Mouse (Mus musculus) frontal cortex, postnatal 25 days (tissue): Measurements from ENCODE around the gene Ostm1.

Source experiments
- DNase-seq, 2 experiments: peaks; one replicate each; pipeline ENCODE4 v3.0.0; 2022; ENCODE audit warnings: low spot score in 2 of 2

The Ostm1 gene

GRCm38 (mm10) chr10:42583902-42584435 is 347 bp downstream of the Ostm1 start:
- no peak for DNase-seq

DNA sequence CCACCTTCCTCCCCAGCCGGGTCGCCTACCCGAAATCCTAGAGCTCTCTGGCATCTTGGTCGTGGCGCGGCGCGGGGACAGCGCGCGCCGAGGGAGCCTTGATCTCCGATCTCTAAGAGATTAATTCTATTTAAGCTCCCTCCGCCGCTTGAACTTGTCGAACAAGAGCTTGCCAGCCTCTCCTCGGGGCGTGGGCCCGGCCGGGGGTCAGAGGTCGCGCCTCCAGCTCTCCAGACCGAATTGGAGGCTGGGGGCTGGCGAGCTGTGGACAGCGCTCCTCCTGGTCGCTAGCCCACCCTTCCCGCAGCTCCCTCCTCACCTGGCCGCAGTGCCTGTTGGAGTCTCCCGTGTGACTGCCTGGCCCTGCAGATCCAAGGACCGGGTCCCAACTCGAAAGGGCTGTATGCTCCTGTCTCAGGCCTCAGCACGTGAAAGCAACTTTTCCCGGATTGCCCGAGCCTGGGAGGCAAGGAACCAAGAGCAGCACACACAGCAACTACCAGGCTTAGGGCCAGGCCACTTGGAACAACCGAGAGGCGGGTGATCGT is 888 bp downstream of the Ostm1 start:
- DNase-seq = no peak

DNA sequence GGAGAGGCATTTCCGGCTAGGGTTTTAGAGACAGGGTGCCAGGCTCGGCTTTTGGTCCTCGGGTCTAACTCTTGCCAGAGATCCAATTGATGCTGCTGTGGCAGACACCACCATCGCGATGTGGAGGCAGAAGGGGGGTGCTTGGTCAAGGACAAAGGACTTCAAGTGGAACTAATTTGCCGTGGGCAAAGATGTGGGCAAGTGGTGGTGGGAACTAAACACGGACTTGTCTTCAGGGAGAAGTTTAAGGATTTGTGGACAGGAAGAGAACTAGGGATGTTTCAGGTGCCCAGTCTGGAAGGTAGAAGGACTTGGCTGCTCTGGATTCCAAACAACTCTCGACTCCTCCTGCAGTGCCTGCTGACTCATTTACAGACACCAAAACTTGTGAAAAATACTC is 1.5 kb downstream of the Ostm1 start:
- no peak for DNase-seq

- no peak for DNase-seq
Observed at GRCm38 (mm10) chr10:42585596-42586305, 2.1 kb downstream of the Ostm1 start.

GRCm38 (mm10) chr10:42587961-42588750 is 4.5 kb downstream of the Ostm1 start:
- DNase-seq = no peak

GRCm38 (mm10) chr10:42589505-42589904 is 5.9 kb downstream of the Ostm1 start:
- DNase-seq = no peak

DNA sequence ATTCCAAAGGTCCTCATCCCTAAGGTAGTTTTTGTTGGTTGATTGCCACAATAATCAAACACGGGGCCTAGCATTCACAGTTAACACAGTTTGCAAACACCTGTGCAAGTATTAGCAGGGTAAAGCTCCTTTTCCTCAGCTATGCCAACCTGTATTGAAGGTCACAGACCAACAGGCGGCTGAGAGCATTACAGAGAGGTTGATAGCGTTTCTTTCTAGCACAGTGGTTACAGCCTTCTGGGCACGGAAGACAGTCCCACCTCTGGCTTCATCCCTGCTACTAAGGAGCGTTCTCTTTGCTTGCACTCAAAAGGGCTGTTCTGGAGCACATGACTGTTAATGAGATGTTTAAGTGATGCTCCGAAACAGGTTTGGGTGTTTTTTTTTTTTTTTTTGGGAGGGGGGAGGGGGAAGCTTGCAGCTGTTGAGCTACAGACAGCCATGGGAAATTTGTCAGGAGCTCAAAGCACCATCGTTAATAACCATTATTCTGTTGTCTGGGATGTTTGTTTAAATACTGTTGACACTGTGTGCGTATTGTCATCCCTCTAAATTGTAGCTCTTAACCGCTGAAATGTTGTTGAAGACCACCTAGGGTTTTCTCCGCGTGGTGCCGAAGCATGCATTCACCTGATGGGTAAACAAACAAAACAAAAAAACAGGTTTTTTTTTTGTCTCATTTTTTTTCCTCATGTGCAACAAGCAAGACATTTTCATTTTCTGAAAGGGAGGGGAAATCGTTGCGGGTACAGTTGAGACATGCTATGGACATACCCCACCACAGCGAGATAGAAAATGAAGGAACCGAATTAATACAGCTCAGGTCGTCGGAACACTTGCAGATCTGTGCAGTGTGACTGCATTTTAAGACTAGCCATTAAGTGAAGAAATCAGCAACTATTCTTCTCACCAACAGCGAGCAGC is 6.9 kb downstream of the Ostm1 start:
- no peak for DNase-seq

DNA sequence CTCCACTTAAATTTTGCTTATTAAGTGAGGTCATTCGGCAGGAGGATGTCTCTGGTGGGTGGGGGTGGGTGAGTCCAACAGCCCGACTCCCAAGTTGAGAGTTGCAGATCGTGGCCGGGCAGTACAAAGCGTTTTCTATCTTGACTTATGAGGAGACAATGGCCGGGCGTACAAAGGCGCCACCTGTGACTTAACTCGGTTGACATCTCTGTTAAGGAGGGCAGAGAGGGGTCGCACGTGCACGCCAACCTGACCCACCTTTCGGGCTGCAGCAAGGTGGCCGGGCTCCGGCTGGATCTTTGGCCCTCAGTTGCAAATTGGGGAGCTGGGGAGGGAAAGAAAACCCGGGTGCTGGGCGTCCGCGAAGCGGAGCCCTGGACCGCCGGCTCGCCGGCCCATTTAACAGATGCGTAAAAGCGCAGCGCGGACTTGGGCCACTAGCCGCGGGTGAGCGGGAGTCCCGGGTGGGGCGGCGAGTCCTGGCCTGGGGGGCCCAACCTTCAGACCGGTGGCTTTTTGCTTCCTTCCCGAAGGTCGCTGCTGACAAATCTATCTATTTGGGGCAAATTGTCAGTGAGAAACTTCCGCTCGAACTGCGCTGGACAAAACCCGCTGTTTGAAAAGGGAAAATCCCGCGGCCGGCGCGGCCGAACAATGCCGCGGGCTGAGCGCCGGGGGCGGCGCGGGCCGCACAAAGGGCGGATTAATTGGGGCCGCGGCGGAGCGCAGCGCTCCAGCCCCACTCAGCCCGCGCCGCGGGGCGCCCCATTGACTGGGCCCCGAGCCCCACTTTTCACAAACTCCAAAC is 7.8 kb downstream of the Ostm1 start:
- no peak for DNase-seq

- DNase-seq = no peak
Observed at GRCm38 (mm10) chr10:42591993-42592686, 8.5 kb downstream of the Ostm1 start.

DNA sequence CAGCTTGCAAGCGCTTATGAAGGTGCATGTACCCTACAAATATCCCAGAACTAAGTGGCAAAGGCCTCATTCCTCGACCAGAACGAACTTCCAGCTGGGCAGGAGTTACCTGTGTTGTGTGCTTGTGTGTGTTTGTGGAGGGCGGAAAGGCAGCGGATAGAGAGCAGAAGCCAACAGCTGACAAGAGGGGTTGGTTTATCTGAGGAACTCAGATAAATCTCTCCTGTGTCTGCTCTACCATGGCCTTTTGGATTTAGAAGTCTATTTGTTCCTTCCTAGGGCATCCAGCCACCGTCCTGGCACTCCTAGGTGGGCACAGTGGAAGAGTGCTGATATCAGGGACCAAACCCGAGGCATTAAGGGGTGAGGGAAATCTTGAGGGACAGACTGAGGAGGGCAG is 9.6 kb downstream of the Ostm1 start:
- DNase-seq = no peak

- DNase-seq = no peak
Observed at GRCm38 (mm10) chr10:42598615-42599014, 15.0 kb downstream of the Ostm1 start.

GRCm38 (mm10) chr10:42601556-42601955 is 17.9 kb downstream of the Ostm1 start:
- DNase-seq = no peak

DNA sequence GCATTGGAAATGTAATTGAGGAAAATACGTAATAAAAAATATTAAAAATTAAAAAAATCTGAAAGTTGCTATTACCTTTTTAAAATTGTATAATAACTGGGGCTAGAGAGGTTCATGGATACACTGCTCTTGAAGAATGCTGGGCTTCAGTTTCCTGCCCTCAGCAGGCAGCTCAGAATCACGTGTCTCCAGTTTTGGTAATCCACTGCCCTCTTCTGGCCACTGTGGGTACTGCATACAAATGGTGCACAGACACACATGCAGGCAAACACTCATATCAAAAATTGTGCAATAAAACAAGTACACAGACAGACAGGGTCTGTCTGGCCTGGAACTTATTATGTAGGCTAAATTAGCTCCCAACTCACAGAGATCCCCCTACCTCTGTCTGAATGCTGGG is 21.3 kb downstream of the Ostm1 start:
- no peak for DNase-seq

- DNase-seq = no peak
Observed at GRCm38 (mm10) chr10:42606757-42607156, 23.1 kb downstream of the Ostm1 start.

DNA sequence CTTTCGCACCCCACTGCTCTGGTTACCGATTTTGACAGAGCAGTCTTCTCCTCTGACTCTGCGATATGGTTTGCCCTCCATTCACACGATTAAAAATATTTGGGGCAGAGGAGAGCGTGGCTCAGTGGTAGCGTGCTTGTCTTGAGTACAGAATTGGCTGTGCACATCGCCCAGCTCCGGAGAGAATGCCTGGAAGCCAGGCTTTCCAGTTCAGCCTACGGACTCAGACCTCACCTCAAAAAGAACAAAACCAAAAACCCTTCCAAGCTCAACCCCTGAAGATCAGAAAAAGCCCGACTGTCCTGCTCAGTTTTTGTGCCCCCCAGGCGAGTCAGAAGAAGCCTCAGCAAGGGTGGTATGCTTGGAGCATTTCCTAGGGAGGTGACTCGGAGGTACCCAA is 29.5 kb downstream of the Ostm1 start:
- DNase-seq = no peak

DNA sequence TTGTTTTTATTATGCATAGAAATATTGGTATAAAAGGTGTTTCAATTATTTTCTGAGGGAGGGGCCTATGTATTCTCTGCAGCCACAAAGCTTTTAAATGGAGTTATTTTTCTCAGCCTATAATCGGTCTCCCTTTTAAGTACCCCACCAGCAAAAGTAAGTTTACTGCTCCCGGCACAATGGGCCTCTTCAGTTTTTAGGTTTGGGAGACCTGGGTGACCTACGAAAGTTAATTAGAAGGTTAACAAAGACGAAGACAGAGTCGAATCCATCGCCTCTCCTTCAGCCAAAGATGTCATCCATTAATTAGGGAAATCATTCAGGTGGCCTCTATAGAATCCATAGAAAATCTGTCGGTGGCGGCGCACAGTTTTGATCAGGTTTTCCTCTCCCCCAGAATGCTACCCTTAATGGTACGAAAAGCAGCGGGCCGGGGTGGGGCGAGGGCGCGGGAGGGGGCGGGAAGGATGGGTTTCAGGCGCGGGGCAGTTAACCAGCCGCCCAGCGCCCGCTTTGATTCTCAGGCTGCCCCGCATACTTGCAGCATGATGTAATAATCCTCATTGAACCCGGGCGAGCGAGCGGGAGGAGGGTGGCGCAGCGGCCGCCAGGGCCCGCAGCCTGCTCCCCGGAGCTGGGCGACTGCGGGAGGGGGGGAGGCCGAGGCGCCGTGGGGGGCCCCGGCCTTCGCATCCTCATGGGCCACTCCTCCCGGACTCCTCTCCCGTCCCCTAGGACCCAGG is 30.2 kb downstream of the Ostm1 start:
- DNase-seq = no peak

DNA sequence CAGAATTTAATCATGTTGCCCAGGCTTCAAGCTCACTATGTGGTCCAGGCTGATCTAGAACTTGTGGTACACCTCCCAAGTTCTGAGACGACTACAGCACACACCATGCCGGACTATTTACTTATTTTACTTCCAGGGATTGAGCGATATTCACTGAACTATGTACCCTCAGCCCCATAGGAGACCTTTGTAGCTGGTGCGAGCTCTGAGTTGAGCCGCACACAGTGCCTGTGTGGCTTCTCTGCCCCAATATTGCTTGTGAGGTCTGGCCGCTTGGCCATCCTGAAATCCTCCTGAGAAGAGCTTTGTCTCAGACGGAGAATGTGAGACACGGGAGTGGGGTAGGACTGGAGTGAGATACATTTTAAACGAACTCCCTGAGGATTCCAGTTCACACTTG is 31.1 kb downstream of the Ostm1 start:
- DNase-seq = no peak

- DNase-seq = no peak
Observed at GRCm38 (mm10) chr10:42618291-42618690, 34.7 kb downstream of the Ostm1 start.

DNA sequence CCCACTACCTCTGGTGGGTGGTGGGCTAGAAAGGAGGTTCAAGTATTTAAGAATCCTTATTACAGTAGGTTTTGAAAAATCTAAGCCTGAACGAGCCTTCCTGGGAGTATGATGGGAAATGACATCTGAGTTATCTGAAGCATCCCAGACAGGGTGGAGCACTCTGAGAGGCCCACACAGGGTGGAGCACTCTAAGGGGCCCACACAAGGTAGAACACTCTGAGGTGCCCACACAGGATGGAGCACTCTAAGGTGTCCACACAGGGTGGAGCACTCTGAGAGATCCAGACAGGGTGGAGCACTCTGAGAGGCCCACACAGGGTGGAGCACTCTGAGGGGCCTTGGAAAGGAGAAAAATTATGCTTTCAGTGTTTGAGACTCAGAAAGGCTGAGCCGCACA is 42.3 kb downstream of the Ostm1 start:
- no peak for DNase-seq
